Mouse (Mus musculus) kidney, postnatal 4 days (tissue): ENCODE measurements around the gene Vmn1r229.

Experiments used
- DNase-seq, 2 experiments: peaks; one replicate each; pipeline ENCODE4 v3.0.0; 2021; ENCODE audit warnings: mixed read lengths in 2 of 2

Gene Vmn1r229

GRCm38 (mm10) chr17:20811255-20811654, at the start of gene Vmn1r229:
Gene Vmn1r229 (plus strand): TSS chr17:20811555.
- no peak for DNase-seq

- no peak for DNase-seq
Measured at GRCm38 (mm10) chr17:20786057-20786456, 25.3 kb upstream of the Vmn1r229 start, which contains the start of gene Vmn1r228. Gene Vmn1r228 (minus strand): TSS chr17:20786157.

- no peak for DNase-seq
Measured at GRCm38 (mm10) chr17:20840144-20840543, 28.8 kb downstream of the Vmn1r229 start, which contains the start of gene Vmn1r230. Gene Vmn1r230 (plus strand): TSS chr17:20840444.
